Mouse (Mus musculus): ENCODE measurements around the gene Cdhr1. TPM values are rescaled to one million over a fixed set of nuclear protein-coding genes. Genes with fewer than 3 reads are reported as not detected.

The Cdhr1 gene
- polyA plus RNA-seq, 1 experiment = 6.8 TPM

DNA sequence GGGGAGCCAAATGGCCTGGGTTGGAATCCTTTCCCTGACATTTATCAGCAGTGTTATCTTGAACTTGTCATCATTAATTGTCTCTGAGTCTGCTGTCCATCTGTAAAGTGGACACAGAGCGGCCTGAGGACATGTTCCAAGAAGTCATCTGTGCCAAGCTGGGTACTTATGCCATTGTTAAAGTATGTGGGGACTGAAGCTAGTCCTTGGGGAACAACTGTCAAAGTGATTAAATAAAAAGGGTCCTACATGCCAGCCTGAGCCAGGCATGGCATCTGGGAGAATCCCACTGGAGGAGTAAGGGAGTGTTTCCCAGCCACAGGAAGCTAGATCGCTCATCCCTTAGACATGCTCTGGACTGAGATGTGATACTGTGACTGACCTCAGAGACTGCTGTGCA is 12.3 kb upstream of the Cdhr1 start:
- H3K36me3 ChIP-seq (ENCODE audit: control insufficient read depth, insufficient read depth, low read length) = no peaks in the 10 kb centered on the region
- H3K27me3 ChIP-seq (ENCODE audit: control insufficient read depth, insufficient read depth, low read length) = no peaks in the 10 kb centered on the region
- no peak overlapping the region for H3K27ac ChIP-seq (ENCODE audit: control insufficient read depth, insufficient read depth, low read length)
- H3K4me1 ChIP-seq (replicated peaks; ENCODE audit: control insufficient read depth, insufficient read depth, low read length) = no peaks in the 10 kb centered on the region
- TF ChIP-seq POLR2A (IDR thresholded peaks at IDR 0.05; ENCODE audit: control insufficient read depth, extremely low read depth, insufficient read depth, low read length, poor library complexity) (no peak), CTCF (IDR thresholded peaks at IDR 0.05; ENCODE audit: borderline replicate concordance, control insufficient read depth, extremely low read depth, insufficient read depth, low read length, poor library complexity) (no peak)
- no peak overlapping the region for H3K4me3 ChIP-seq (ENCODE audit: control insufficient read depth, insufficient read depth, low read length)
- no peak for DNase-seq
- WGBS = 97% methylated on average over 2 of the region's 2 CpGs

DNA sequence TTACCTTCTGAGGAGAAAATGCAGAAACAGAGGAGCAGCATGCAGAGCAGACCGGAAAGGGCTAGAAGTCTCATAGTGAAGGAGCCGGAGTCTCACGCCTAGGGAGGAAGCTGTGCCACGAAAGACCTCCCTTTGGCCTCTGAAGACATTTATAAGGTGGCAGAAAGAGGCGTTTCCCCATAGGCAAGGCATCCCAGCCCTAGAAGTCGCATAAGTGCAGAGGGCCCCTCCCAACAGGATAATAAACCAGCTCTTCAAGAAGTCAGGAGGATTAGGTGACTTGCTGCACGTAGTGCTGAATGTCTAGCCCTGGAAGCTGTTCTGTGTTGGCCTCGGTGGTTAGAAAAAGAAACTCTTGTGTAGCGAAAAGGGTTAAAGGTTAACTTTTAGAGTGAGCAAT is 11.8 kb upstream of the Cdhr1 start:
- no peaks in the 10 kb centered on the region for H3K4me1 ChIP-seq (replicated peaks; ENCODE audit: control insufficient read depth, insufficient read depth, low read length)
- no peak overlapping the region for H3K4me3 ChIP-seq (ENCODE audit: control insufficient read depth, insufficient read depth, low read length)
- no peak overlapping the region for H3K27ac ChIP-seq (ENCODE audit: control insufficient read depth, insufficient read depth, low read length)
- 43% methylated on average over 9 of the region's 9 CpGs for WGBS
- no peak for DNase-seq
- no peaks in the 10 kb centered on the region for H3K27me3 ChIP-seq (ENCODE audit: control insufficient read depth, insufficient read depth, low read length)
- TF ChIP-seq POLR2A (IDR thresholded peaks at IDR 0.05; ENCODE audit: control insufficient read depth, extremely low read depth, insufficient read depth, low read length, poor library complexity) (no peak), CTCF (IDR thresholded peaks at IDR 0.05; ENCODE audit: borderline replicate concordance, control insufficient read depth, extremely low read depth, insufficient read depth, low read length, poor library complexity) (no peak)
- no peaks in the 10 kb centered on the region for H3K36me3 ChIP-seq (ENCODE audit: control insufficient read depth, insufficient read depth, low read length)

- TF ChIP-seq CTCF (IDR thresholded peaks at IDR 0.05; ENCODE audit: borderline replicate concordance, control insufficient read depth, extremely low read depth, insufficient read depth, low read length, poor library complexity) (no peak), POLR2A (IDR thresholded peaks at IDR 0.05; ENCODE audit: control insufficient read depth, extremely low read depth, insufficient read depth, low read length, poor library complexity) (no peak)
These were observed 11.3 kb upstream of the Cdhr1 start for GRCm38 (mm10) chr14:37109460-37109859.

GRCm38 (mm10) chr14:37105846-37106245 is 7.7 kb upstream of the Cdhr1 start:
- no peak for TF ChIP-seq POLR2A (IDR thresholded peaks at IDR 0.05; ENCODE audit: control insufficient read depth, extremely low read depth, insufficient read depth, low read length, poor library complexity)
- no peak for TF ChIP-seq CTCF (IDR thresholded peaks at IDR 0.05; ENCODE audit: borderline replicate concordance, control insufficient read depth, extremely low read depth, insufficient read depth, low read length, poor library complexity)
- no peak for DNase-seq
- Histone ChIP-seq H3K27ac (ENCODE audit: control insufficient read depth, insufficient read depth, low read length) (no peak overlapping the region), H3K4me1 (replicated peaks; ENCODE audit: control insufficient read depth, insufficient read depth, low read length) (no peaks in the 10 kb centered on the region), H3K36me3 (ENCODE audit: control insufficient read depth, insufficient read depth, low read length) (no peaks in the 10 kb centered on the region), H3K27me3 (ENCODE audit: control insufficient read depth, insufficient read depth, low read length) (no peaks in the 10 kb centered on the region), H3K4me3 (ENCODE audit: control insufficient read depth, insufficient read depth, low read length) (no peak overlapping the region)
- 58% methylated on average over 7 of the region's 7 CpGs for WGBS

More at GRCm38 (mm10) chr14:37109460-37109859, 11.3 kb upstream of the Cdhr1 start:
- H3K4me1 ChIP-seq (replicated peaks; ENCODE audit: control insufficient read depth, insufficient read depth, low read length) = no peaks in the 10 kb centered on the region
- no peak overlapping the region for H3K27ac ChIP-seq (ENCODE audit: control insufficient read depth, insufficient read depth, low read length)
- no peaks in the 10 kb centered on the region for H3K36me3 ChIP-seq (ENCODE audit: control insufficient read depth, insufficient read depth, low read length)
- 40% methylated on average over 8 of the region's 8 CpGs for WGBS
- DNase-seq = no peak
- no peaks in the 10 kb centered on the region for H3K27me3 ChIP-seq (ENCODE audit: control insufficient read depth, insufficient read depth, low read length)
- no peak overlapping the region for H3K4me3 ChIP-seq (ENCODE audit: control insufficient read depth, insufficient read depth, low read length)

DNA sequence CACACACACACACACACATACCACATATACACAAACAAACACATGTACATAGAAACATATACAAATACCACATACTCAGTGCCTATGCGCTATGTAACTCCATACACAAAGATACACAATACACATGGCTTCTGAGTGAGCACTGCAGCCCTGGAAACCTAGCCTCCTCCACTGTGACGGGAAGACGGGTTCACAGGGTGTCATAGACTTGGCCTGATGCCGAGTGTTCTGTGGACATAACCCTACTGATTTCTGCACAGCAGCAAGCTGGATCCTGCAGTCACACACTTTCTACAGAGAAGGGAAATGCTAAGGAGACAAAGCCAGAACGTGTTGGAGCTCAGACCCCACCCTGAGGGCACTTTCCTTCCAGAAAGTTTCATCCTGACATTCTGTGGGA is 6.6 kb upstream of the Cdhr1 start:
- H3K27me3 ChIP-seq (ENCODE audit: control insufficient read depth, insufficient read depth, low read length) = no peaks in the 10 kb centered on the region
- no peak for TF ChIP-seq POLR2A (IDR thresholded peaks at IDR 0.05; ENCODE audit: control insufficient read depth, extremely low read depth, insufficient read depth, low read length, poor library complexity)
- no peak for TF ChIP-seq CTCF (IDR thresholded peaks at IDR 0.05; ENCODE audit: borderline replicate concordance, control insufficient read depth, extremely low read depth, insufficient read depth, low read length, poor library complexity)
- WGBS = 78% methylated on average over 5 of the region's 5 CpGs
- no peak overlapping the region for H3K27ac ChIP-seq (ENCODE audit: control insufficient read depth, insufficient read depth, low read length)
- H3K4me3 ChIP-seq (ENCODE audit: control insufficient read depth, insufficient read depth, low read length) = no peak overlapping the region
- no peaks in the 10 kb centered on the region for H3K36me3 ChIP-seq (ENCODE audit: control insufficient read depth, insufficient read depth, low read length)
- no peak for DNase-seq
- no peaks in the 10 kb centered on the region for H3K4me1 ChIP-seq (replicated peaks; ENCODE audit: control insufficient read depth, insufficient read depth, low read length)

DNA sequence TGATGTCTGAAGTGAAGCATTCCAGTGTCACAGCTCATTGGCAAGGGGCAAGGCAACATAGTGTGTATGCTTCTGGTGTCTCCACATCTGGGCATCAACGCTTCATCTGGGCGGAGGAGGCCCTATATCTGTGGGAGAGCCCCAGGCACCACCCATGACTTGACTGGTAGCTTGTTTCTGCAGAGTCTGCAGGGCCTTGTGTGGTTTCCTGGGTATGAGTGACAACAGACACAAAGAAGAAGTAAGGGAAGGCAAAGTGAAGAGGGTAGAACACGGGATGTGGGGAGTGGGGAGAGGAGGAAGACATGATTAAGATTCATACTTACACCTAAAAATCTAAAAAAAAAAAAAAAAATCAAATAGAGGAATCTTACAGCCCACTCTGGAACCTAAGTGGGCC is 4.3 kb upstream of the Cdhr1 start:
- no peaks in the 10 kb centered on the region for H3K4me1 ChIP-seq (replicated peaks; ENCODE audit: control insufficient read depth, insufficient read depth, low read length)
- no peak for TF ChIP-seq CTCF (IDR thresholded peaks at IDR 0.05; ENCODE audit: borderline replicate concordance, control insufficient read depth, extremely low read depth, insufficient read depth, low read length, poor library complexity)
- no peak for TF ChIP-seq POLR2A (IDR thresholded peaks at IDR 0.05; ENCODE audit: control insufficient read depth, extremely low read depth, insufficient read depth, low read length, poor library complexity)
- H3K4me3 ChIP-seq (ENCODE audit: control insufficient read depth, insufficient read depth, low read length) = no peak overlapping the region
- H3K27ac ChIP-seq (ENCODE audit: control insufficient read depth, insufficient read depth, low read length) = no peak overlapping the region
- WGBS = 24% methylated on average over 3 of the region's 3 CpGs
- no peaks in the 10 kb centered on the region for H3K27me3 ChIP-seq (ENCODE audit: control insufficient read depth, insufficient read depth, low read length)
- no peaks in the 10 kb centered on the region for H3K36me3 ChIP-seq (ENCODE audit: control insufficient read depth, insufficient read depth, low read length)
- DNase-seq = no peak

DNA sequence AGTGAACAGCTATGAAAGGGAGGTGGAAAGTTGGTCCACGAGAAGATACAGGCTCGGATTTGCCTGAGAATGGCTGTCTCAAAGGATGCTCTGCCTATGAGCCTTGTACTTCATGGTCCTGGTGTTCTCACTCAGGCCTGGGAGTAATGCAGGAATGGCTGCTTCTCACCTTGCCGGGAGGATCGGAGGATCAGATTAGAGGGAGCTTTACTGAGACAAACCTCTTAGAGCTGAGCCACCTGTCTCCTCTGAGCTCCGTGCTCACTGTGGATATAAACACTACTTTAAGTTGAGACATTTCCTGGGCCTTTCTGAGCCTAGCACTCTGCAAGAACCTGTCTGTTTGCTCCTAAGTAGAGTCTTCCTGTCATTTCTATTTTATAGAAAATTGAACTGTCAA is 3.4 kb upstream of the Cdhr1 start:
- no peaks in the 10 kb centered on the region for H3K27me3 ChIP-seq (ENCODE audit: control insufficient read depth, insufficient read depth, low read length)

More for the DNA sequence above, 3.4 kb upstream of the Cdhr1 start:
- Histone ChIP-seq H3K27ac (ENCODE audit: control insufficient read depth, insufficient read depth, low read length) (no peak overlapping the region), H3K36me3 (ENCODE audit: control insufficient read depth, insufficient read depth, low read length) (no peaks in the 10 kb centered on the region), H3K4me3 (ENCODE audit: control insufficient read depth, insufficient read depth, low read length) (no peak overlapping the region), H3K4me1 (replicated peaks; ENCODE audit: control insufficient read depth, insufficient read depth, low read length) (no peaks in the 10 kb centered on the region)
- WGBS = 92% methylated on average over 5 of the region's 5 CpGs
- DNase-seq = no peak
- TF ChIP-seq CTCF (IDR thresholded peaks at IDR 0.05; ENCODE audit: borderline replicate concordance, control insufficient read depth, extremely low read depth, insufficient read depth, low read length, poor library complexity) = no peak
- TF ChIP-seq POLR2A (IDR thresholded peaks at IDR 0.05; ENCODE audit: control insufficient read depth, extremely low read depth, insufficient read depth, low read length, poor library complexity) = no peak

All from thymus, adult 2 months (tissue).